Mouse (Mus musculus): ENCODE results near the gene Tex37. TPM values are rescaled to one million over a fixed set of nuclear protein-coding genes. Genes with fewer than 3 reads are reported as not detected.
A peak's percentile ranks its signal among the peaks of the same experiment; 100 is the strongest.

Tex37 gene
- not detected in 2 replicates for polyA plus RNA-seq (2015; fragmentation: Nextera tagmentation; extraction: Ambion mirVana)

- Histone ChIP-seq H3K4me2 (ENCODE audit: low read length) (no peak within 1 kb of the TSS), H3K27ac (ENCODE audit: low read length) (no peak within 1 kb of the TSS), H3K4me1 (replicated peaks; ENCODE audit: control insufficient read depth, insufficient read depth, low read length) (peaks cover 9% of the 10 kb centered on the region), H3K27me3 (replicated peaks; ENCODE audit: control insufficient read depth, insufficient read depth, low read length) (no peaks in the 10 kb centered on the region), H3K9ac (replicated peaks; ENCODE audit: low read depth, low read length) (no peak within 1 kb of the TSS), H3K36me3 (ENCODE audit: control insufficient read depth, insufficient read depth) (no peaks in the 10 kb centered on the region), H3K4me3 (replicated peaks; ENCODE audit: low read length) (no peak within 1 kb of the TSS), H3K9me3 (ENCODE audit: control insufficient read depth, low read length) (no peaks in the 10 kb centered on the region)
- no peak for ATAC-seq
- WGBS: 79% methylated on average over 3 of the region's 3 CpGs
Observed at GRCm38 (mm10) chr6:70918827-70919226, at the start of gene Tex37. TSS of gene Tex37 (minus strand) at chr6:70918927.

GRCm38 (mm10) chr6:70968291-70968690 lies 49.6 kb upstream of the Tex37 start:
- 65% methylated on average over 4 of the region's 4 CpGs for WGBS
- Histone ChIP-seq H3K4me3 (replicated peaks; ENCODE audit: low read length) (no peak overlapping the region), H3K4me1 (replicated peaks; ENCODE audit: control insufficient read depth, insufficient read depth, low read length) (peaks cover 5% of the 10 kb centered on the region; the same call in 1 of the 2 replicates), H3K27me3 (replicated peaks; ENCODE audit: control insufficient read depth, insufficient read depth, low read length) (no peaks in the 10 kb centered on the region), H3K9ac (replicated peaks; ENCODE audit: low read depth, low read length) (no peak overlapping the region), H3K4me2 (ENCODE audit: low read length) (no peak overlapping the region), H3K9me3 (ENCODE audit: control insufficient read depth, low read length) (no peaks in the 10 kb centered on the region), H3K36me3 (ENCODE audit: control insufficient read depth, insufficient read depth) (no peaks in the 10 kb centered on the region), H3K27ac (ENCODE audit: low read length) (no peak overlapping the region)
- ATAC-seq: no peak

GRCm38 (mm10) chr6:70967422-70967821 lies 48.7 kb upstream of the Tex37 start:
- H3K9ac ChIP-seq (replicated peaks; ENCODE audit: low read depth, low read length): no peak overlapping the region; the same call in 1 of the 2 replicates
- H3K27ac ChIP-seq (ENCODE audit: low read length): no peak overlapping the region
- no peak overlapping the region; the same call in 1 of the 2 replicates for H3K4me3 ChIP-seq (replicated peaks; ENCODE audit: low read length)

DNA sequence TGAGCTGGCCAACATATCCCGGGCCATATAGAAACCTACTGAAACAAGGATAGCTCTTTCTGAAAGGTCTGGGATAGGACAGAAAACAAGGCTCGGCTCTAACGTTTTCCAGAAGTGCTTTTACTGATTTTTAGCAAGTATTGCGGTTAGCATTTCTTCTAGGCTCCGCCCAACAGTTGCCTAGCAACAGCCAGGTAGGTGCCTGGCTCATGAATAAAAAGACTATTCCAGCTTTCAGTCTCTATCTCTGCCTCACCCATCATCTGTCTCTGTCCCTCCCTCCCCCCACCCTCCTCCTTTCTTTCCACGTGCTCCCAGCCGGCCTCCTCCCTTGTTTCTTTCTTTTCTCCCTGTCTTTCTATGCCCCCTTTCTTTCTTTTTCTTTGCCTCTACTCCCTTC lies 47.0 kb upstream of the Tex37 start:
- H3K36me3 ChIP-seq (ENCODE audit: control insufficient read depth, insufficient read depth): no peaks in the 10 kb centered on the region
- H3K4me3 ChIP-seq (replicated peaks; ENCODE audit: low read length): no peak overlapping the region
- no peaks in the 10 kb centered on the region for H3K27me3 ChIP-seq (replicated peaks; ENCODE audit: control insufficient read depth, insufficient read depth, low read length)
- H3K9ac ChIP-seq (replicated peaks; ENCODE audit: low read depth, low read length): no peak overlapping the region
- no peaks in the 10 kb centered on the region for H3K9me3 ChIP-seq (ENCODE audit: control insufficient read depth, low read length)
- no peak overlapping the region for H3K27ac ChIP-seq (ENCODE audit: low read length)
- H3K4me2 ChIP-seq (ENCODE audit: low read length): no peak overlapping the region
- ATAC-seq: peak; percentile 47; the same call in 1 of the 2 replicates
- WGBS: 23% methylated on average over 7 of the region's 7 CpGs
- peaks cover 5% of the 10 kb centered on the region; the same call in 1 of the 2 replicates for H3K4me1 ChIP-seq (replicated peaks; ENCODE audit: control insufficient read depth, insufficient read depth, low read length)

More at GRCm38 (mm10) chr6:70967422-70967821, 48.7 kb upstream of the Tex37 start:
- Histone ChIP-seq H3K27me3 (replicated peaks; ENCODE audit: control insufficient read depth, insufficient read depth, low read length) (no peaks in the 10 kb centered on the region), H3K4me2 (ENCODE audit: low read length) (peak overlapping the region; percentile 33), H3K4me1 (replicated peaks; ENCODE audit: control insufficient read depth, insufficient read depth, low read length) (peaks cover 5% of the 10 kb centered on the region; the same call in 1 of the 2 replicates), H3K9me3 (ENCODE audit: control insufficient read depth, low read length) (no peaks in the 10 kb centered on the region), H3K36me3 (ENCODE audit: control insufficient read depth, insufficient read depth) (no peaks in the 10 kb centered on the region)
- under 1% methylated on average over 8 of the region's 8 CpGs for WGBS
- no peak for ATAC-seq

DNA sequence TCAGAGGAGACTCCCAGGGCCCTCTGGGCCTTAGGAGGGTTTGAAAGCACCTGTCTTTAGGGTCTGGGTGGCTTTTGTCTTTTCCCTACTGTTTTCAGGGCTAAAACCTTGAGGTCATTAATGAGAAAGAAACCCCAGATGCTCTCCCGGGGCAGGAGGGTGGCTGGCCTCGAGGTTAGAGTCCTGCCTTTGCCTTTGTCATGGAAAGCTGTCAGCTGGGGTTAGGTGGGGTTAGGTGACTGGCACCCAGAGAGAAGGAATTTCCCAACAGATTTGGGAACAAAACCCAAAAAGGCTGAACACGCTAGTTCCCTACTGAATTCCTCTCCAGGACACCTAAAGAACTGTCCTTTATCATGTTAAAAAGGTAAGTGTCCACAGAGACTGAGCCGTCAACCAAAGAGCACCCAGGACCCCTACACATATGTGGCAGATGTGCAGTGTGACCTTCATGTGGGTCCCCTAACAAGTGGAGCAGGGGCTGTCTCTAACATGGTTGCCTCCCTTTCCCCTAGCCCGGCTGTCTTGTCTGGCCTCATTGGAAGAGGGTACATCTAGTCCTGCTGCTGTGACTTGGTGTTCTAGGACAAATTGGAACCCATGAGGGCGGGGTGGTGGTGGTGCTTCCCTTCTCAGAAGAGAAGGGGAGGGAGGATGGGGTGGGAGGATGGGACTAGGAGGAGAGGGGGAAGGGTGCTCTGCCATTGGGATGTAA lies 45.5 kb upstream of the Tex37 start:
- no peaks in the 10 kb centered on the region for H3K36me3 ChIP-seq (ENCODE audit: control insufficient read depth, insufficient read depth)
- H3K4me1 ChIP-seq (replicated peaks; ENCODE audit: control insufficient read depth, insufficient read depth, low read length): peaks cover 5% of the 10 kb centered on the region; the same call in 1 of the 2 replicates
- no peak overlapping the region for H3K27ac ChIP-seq (ENCODE audit: low read length)
- no peak overlapping the region for H3K4me3 ChIP-seq (replicated peaks; ENCODE audit: low read length)
- 25% methylated on average over 6 of the region's 6 CpGs for WGBS
- peaks cover 2% of the 10 kb centered on the region; the same call in 1 of the 2 replicates for H3K27me3 ChIP-seq (replicated peaks; ENCODE audit: control insufficient read depth, insufficient read depth, low read length)
- no peak overlapping the region for H3K9ac ChIP-seq (replicated peaks; ENCODE audit: low read depth, low read length)
- no peaks in the 10 kb centered on the region for H3K9me3 ChIP-seq (ENCODE audit: control insufficient read depth, low read length)
- no peak overlapping the region for H3K4me2 ChIP-seq (ENCODE audit: low read length)
- ATAC-seq: no peak

- Histone ChIP-seq H3K9me3 (ENCODE audit: control insufficient read depth, low read length) (no peaks in the 10 kb centered on the region), H3K4me3 (replicated peaks; ENCODE audit: low read length) (no peak overlapping the region), H3K4me1 (replicated peaks; ENCODE audit: control insufficient read depth, insufficient read depth, low read length) (peaks cover 12% of the 10 kb centered on the region), H3K9ac (replicated peaks; ENCODE audit: low read depth, low read length) (no peak overlapping the region), H3K27ac (ENCODE audit: low read length) (no peak overlapping the region), H3K27me3 (replicated peaks; ENCODE audit: control insufficient read depth, insufficient read depth, low read length) (peaks cover 53% of the 10 kb centered on the region), H3K4me2 (ENCODE audit: low read length) (peak overlapping the region; percentile 86; the same call in 1 of the 2 replicates), H3K36me3 (ENCODE audit: control insufficient read depth, insufficient read depth) (no peaks in the 10 kb centered on the region)
- ATAC-seq: no peak
- 15% methylated on average over 7 of the region's 7 CpGs for WGBS
Observed at GRCm38 (mm10) chr6:70957341-70957940, 38.7 kb upstream of the Tex37 start.

DNA sequence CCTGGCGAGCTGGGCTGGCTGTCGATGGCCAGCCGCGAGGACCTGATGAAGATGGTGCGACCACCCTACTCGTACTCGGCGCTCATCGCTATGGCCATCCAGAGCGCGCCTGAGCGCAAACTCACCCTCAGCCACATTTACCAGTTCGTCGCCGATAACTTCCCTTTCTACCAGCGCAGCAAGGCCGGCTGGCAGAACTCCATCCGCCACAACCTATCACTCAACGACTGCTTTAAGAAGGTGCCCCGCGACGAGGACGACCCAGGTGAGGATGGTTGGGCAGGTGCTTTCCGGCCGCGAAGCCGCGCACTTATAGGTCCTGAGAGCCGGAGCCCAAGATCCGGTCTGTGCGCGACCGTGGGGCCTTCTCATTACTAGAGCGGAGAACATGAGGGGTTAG lies 38.2 kb upstream of the Tex37 start:
- Histone ChIP-seq H3K4me2 (ENCODE audit: low read length) (peak overlapping the region; percentile 86), H3K36me3 (ENCODE audit: control insufficient read depth, insufficient read depth) (no peaks in the 10 kb centered on the region), H3K9me3 (ENCODE audit: control insufficient read depth, low read length) (no peaks in the 10 kb centered on the region), H3K27ac (ENCODE audit: low read length) (no peak overlapping the region), H3K27me3 (replicated peaks; ENCODE audit: control insufficient read depth, insufficient read depth, low read length) (peaks cover 53% of the 10 kb centered on the region), H3K4me3 (replicated peaks; ENCODE audit: low read length) (peak overlapping the region; percentile 48), H3K4me1 (replicated peaks; ENCODE audit: control insufficient read depth, insufficient read depth, low read length) (peaks cover 12% of the 10 kb centered on the region), H3K9ac (replicated peaks; ENCODE audit: low read depth, low read length) (peak overlapping the region; percentile 35)
- WGBS: 1% methylated on average over 34 of the region's 34 CpGs
- ATAC-seq: peak; percentile 15; the same call in 1 of the 2 replicates

- H3K27ac ChIP-seq (ENCODE audit: low read length): no peak within 1 kb of the TSS
- H3K9me3 ChIP-seq (ENCODE audit: control insufficient read depth, low read length): no peaks in the 10 kb centered on the region
- H3K4me3 ChIP-seq (replicated peaks; ENCODE audit: low read length): peak within 1 kb of the TSS; percentile 48
- peaks cover 53% of the 10 kb centered on the region for H3K27me3 ChIP-seq (replicated peaks; ENCODE audit: control insufficient read depth, insufficient read depth, low read length)
- peaks cover 12% of the 10 kb centered on the region for H3K4me1 ChIP-seq (replicated peaks; ENCODE audit: control insufficient read depth, insufficient read depth, low read length)
- peak within 1 kb of the TSS; percentile 35 for H3K9ac ChIP-seq (replicated peaks; ENCODE audit: low read depth, low read length)
- WGBS: under 1% methylated on average over 66 of the region's 67 CpGs
- no peaks in the 10 kb centered on the region for H3K36me3 ChIP-seq (ENCODE audit: control insufficient read depth, insufficient read depth)
- peak within 1 kb of the TSS; percentile 86 for H3K4me2 ChIP-seq (ENCODE audit: low read length)
- ATAC-seq: peak; percentile 54
Observed at GRCm38 (mm10) chr6:70956285-70956912, 37.7 kb upstream of the Tex37 start, which contains the start of gene Foxi3. TSS of gene Foxi3 (plus strand) at chr6:70956531.

- Histone ChIP-seq H3K27ac (ENCODE audit: low read length) (no peak overlapping the region), H3K4me1 (replicated peaks; ENCODE audit: control insufficient read depth, insufficient read depth, low read length) (peaks cover 12% of the 10 kb centered on the region), H3K9ac (replicated peaks; ENCODE audit: low read depth, low read length) (no peak overlapping the region), H3K4me2 (ENCODE audit: low read length) (peak overlapping the region; percentile 86), H3K27me3 (replicated peaks; ENCODE audit: control insufficient read depth, insufficient read depth, low read length) (peaks cover 53% of the 10 kb centered on the region), H3K36me3 (ENCODE audit: control insufficient read depth, insufficient read depth) (no peaks in the 10 kb centered on the region), H3K9me3 (ENCODE audit: control insufficient read depth, low read length) (no peaks in the 10 kb centered on the region), H3K4me3 (replicated peaks; ENCODE audit: low read length) (peak overlapping the region; percentile 48)
- WGBS: 2% methylated on average over 12 of the region's 12 CpGs
- ATAC-seq: no peak
Observed at GRCm38 (mm10) chr6:70955841-70956240, 37.1 kb upstream of the Tex37 start.
